Mouse (Mus musculus) testis, adult 2 months (tissue): ENCODE data around the gene Coa5. TPM values are rescaled to one million over a fixed set of nuclear protein-coding genes. Genes with fewer than 3 reads are reported as not detected.
A peak's percentile ranks its signal among the peaks of the same experiment; 100 is the strongest.

ENCODE experiments used
- H3K27ac ChIP-seq: fragments of 200-500 bp; 2 replicates; pipeline ENCODE4 v1.5.1; 2012; ENCODE audit warnings: low read depth, low read length; ENCODE audit not compliant: control insufficient read depth, insufficient read depth
- H3K27me3 ChIP-seq: fragments of 200-500 bp; 2 replicates; pipeline ENCODE4 v1.6.1; 2012; ENCODE audit warnings: mild to moderate bottlenecking, low read length, moderate library complexity; ENCODE audit not compliant: control insufficient read depth, insufficient read depth
- H3K36me3 ChIP-seq: fragments of 200-500 bp; 2 replicates; pipeline ENCODE4 v1.6.1; 2012; ENCODE audit warnings: mild to moderate bottlenecking, low read length; ENCODE audit not compliant: control insufficient read depth, insufficient read depth
- H3K4me1 ChIP-seq: fragments of 200-500 bp; 2 replicates; pipeline ENCODE4 v1.6.1; 2012; ENCODE audit warnings: low read length; ENCODE audit not compliant: control insufficient read depth, insufficient read depth
- H3K4me3 ChIP-seq: fragments of 200-500 bp; 2 replicates; pipeline ENCODE4 v1.5.1; 2012; ENCODE audit warnings: low read depth, mild to moderate bottlenecking, low read length, moderate library complexity, mixed read lengths; ENCODE audit not compliant: control insufficient read depth
- CTCF ChIP-seq: fragments of 200-500 bp; IDR thresholded peaks from 2 replicates; pipeline ENCODE4 v1.5.1; 2012; ENCODE audit warnings: low read depth, mild to moderate bottlenecking, inconsistent platforms, low read length, moderate library complexity; ENCODE audit not compliant: control insufficient read depth, insufficient read depth, insufficient replicate concordance
- POLR2A ChIP-seq: fragments of 200-500 bp; IDR thresholded peaks from 2 replicates; pipeline ENCODE4 v1.6.1; 2012; ENCODE audit warnings: low read depth, mild to moderate bottlenecking, inconsistent platforms, low read length, moderate library complexity; ENCODE audit not compliant: control insufficient read depth
- polyA plus RNA-seq: library from polyadenylated mRNA; depleted of rRNA; stranded (reverse); fragments of >200 nt; gene quantifications from 2 replicates; pipeline ENCODE4 v1.2.3, GENCODE M21; 2012

Coa5 gene
- polyA plus RNA-seq, 1 experiment = 41.0 TPM

DNA sequence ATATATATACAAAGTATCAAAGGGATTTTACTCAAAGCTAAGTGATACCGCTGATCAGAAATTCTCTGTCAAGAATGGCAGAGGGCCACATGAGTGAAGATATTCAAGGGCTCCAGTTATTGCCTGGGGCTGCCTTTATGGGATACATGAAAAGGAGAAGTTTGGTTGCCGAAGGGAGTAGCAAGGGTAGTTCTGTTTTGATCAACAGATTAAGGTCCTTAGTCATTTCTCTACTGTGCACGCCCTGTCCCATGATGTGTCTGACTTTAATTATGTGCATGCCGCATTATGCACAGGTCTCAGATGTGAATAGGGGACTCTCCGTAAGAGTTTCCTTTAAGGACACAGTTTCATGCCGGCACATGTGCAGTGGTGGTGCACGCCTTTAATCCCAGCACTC lies 27.6 kb upstream of the Coa5 start:
- Histone ChIP-seq H3K27me3 (no peaks in the 10 kb centered on the region), H3K36me3 (no peaks in the 10 kb centered on the region), H3K4me1 (no peaks in the 10 kb centered on the region), H3K27ac (no peak overlapping the region), H3K4me3 (no peak overlapping the region)
- TF ChIP-seq CTCF = no peak
- no peak for TF ChIP-seq POLR2A

DNA sequence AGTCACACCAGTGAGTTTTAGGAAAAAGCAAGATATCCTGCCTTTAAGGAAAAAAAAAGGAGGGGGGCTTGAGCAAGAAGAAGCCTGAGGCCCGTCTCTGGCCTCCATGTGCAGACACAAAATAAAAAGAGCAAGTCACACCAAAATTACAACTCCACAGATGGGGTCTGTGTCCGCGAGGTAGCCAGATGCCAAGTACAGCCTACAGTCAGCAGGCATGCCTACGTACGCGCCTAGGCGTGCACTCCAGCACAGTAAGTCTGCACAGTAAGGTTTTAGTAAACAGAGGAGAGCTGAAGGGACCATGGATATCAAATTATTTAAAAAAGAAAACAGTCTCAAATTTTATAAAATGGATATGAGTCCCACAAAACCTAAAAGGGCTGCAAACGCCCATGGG lies 21.4 kb upstream of the Coa5 start:
- no peak overlapping the region for H3K27ac ChIP-seq
- no peaks in the 10 kb centered on the region for H3K4me1 ChIP-seq
- H3K4me3 ChIP-seq = no peak overlapping the region
- no peaks in the 10 kb centered on the region for H3K36me3 ChIP-seq
- TF ChIP-seq POLR2A (no peak), CTCF (no peak)
- no peaks in the 10 kb centered on the region for H3K27me3 ChIP-seq

GRCm38 (mm10) chr1:37448361-37449095 lies 18.6 kb upstream of the Coa5 start:
- Histone ChIP-seq H3K27ac (no peak overlapping the region), H3K36me3 (no peaks in the 10 kb centered on the region), H3K27me3 (no peaks in the 10 kb centered on the region), H3K4me3 (no peak overlapping the region), H3K4me1 (no peaks in the 10 kb centered on the region)
- TF ChIP-seq CTCF (no peak), POLR2A (no peak)

DNA sequence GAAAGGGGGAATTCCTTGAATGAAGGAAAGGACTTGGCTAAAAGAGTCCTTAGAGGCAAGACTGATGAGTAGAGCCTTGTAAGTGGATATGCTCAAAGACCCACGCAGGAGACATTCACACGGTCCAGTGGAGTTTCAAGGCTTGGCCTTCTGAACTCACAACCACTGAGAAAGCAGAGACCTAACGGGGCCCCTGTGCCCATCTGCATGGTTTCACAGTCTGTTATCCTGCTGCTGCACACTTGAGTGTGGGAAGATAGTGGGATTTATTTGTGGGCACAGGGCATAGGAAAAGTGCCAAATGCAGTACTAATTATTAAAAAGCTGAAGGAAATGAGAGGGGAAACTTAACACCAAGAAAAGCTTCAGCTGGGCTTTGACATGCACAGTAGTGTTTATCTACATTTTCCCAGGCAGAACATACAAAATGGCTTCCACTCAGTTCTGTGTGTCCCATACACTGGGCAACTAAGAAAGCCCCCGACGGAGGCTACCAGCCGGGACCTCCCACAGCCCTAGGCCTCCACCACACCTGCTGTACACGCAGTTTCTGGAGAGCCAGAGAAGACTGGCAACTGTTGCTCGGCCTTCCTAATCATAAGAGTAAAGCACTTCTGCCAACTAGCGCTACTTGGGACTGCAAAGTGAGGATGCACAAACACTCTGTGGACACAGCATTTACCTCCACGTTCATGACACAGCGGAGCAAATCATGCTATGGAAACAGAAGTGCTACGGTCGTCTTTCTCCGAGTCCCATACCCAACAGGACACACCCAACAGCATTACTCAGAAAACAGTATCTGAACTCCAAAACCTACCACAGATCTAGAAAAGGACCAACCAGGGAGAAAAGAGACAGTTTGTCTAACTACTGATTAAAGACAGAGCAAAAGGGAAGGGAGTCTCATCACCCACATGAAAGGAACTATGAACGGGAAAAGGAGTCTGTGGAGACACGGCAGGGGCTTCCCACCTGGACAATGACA lies 13.2 kb upstream of the Coa5 start:
- Histone ChIP-seq H3K4me3 (no peak overlapping the region), H3K27me3 (no peaks in the 10 kb centered on the region)
- no peak for TF ChIP-seq CTCF
- no peak for TF ChIP-seq POLR2A

GRCm38 (mm10) chr1:37436419-37436818 lies 6.5 kb upstream of the Coa5 start:
- H3K36me3 ChIP-seq = no peaks in the 10 kb centered on the region; the same call in none of the 2 replicates
- no peaks in the 10 kb centered on the region for H3K27me3 ChIP-seq
- TF ChIP-seq POLR2A = no peak
- no peak for TF ChIP-seq CTCF
- H3K4me1 ChIP-seq = no peaks in the 10 kb centered on the region
- no peak overlapping the region for H3K4me3 ChIP-seq
- H3K27ac ChIP-seq = no peak overlapping the region

More for the DNA sequence above, 13.2 kb upstream of the Coa5 start:
- Histone ChIP-seq H3K27ac (no peak overlapping the region), H3K36me3 (no peaks in the 10 kb centered on the region), H3K4me1 (no peaks in the 10 kb centered on the region)

DNA sequence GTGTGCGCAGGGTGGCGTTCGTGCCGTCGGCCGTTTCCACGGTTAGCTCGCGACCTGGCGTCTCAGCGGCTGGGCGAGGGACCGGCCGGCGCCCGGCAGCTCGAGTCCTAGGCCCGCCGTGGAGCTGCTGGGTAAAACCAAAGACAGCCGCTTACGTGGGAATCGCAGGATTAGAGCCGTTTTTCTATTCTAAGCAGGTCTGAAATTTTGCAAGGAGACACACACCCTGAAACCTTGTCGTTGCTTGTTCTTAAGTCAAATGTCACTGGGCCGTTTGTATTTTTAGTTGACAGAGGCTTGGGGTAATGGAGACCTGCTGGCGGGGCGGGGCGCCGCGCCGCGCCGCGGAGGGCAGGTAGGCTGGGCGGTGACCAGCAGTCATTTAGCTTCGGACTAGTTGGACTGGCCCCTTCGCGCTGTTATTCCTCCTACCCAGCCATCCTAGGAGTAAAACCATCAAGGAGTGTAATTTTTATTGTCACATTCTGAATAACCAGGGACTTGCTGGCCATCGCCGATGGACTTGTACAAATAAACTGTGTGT lies 466 bp upstream of the Coa5 start:
- peak overlapping the region; percentile 95 for H3K4me3 ChIP-seq
- H3K4me1 ChIP-seq = peaks cover 2% of the 10 kb centered on the region; the same call in 1 of the 2 replicates
- no peaks in the 10 kb centered on the region for H3K27me3 ChIP-seq
- TF ChIP-seq POLR2A = no peak
- no peak for TF ChIP-seq CTCF
- H3K27ac ChIP-seq = peak overlapping the region; percentile 52
- H3K36me3 ChIP-seq = no peaks in the 10 kb centered on the region; the same call in 1 of the 2 replicates

- TF ChIP-seq CTCF (no peak), POLR2A (no peak)
- Histone ChIP-seq H3K36me3 (no peaks in the 10 kb centered on the region; the same call in 1 of the 2 replicates), H3K4me1 (peaks cover 2% of the 10 kb centered on the region; the same call in 1 of the 2 replicates), H3K4me3 (peak overlapping the region; percentile 95), H3K27ac (no peak overlapping the region), H3K27me3 (no peaks in the 10 kb centered on the region)
These were observed 992 bp downstream of the Coa5 start for GRCm38 (mm10) chr1:37428911-37429310.
